Mouse (Mus musculus): ENCODE data around the gene Oas1h. TPM values are rescaled to one million over a fixed set of nuclear protein-coding genes. Genes with fewer than 3 reads are reported as not detected.
"Not testable (repeated sequence)": the region's sequence is repeated elsewhere in the genome, so short reads cannot be mapped to it uniquely, and the experiment has no call there.

Gene Oas1h
- polyA plus RNA-seq, 1 experiment from 2014 or later: not detected

GRCm38 (mm10) chr5:120887413-120887812, 26.2 kb downstream of the Oas1h start, which contains the start of gene Oas1g:
Gene Oas1g, minus strand, starts transcription at chr5:120887613.
- not testable (repeated sequence) for H3K27me3 ChIP-seq (replicated peaks); H3K9ac ChIP-seq; ATAC-seq (ENCODE audit: insufficient number of reproducible peaks, low FRiP score); H3K36me3 ChIP-seq; H3K4me3 ChIP-seq; H3K9me3 ChIP-seq (replicated peaks); H3K4me1 ChIP-seq (replicated peaks); H3K27ac ChIP-seq (ENCODE audit: poor library complexity, severe bottlenecking); H3K4me2 ChIP-seq
- WGBS: 8% methylated on average over 5 of the region's 9 CpGs

DNA sequence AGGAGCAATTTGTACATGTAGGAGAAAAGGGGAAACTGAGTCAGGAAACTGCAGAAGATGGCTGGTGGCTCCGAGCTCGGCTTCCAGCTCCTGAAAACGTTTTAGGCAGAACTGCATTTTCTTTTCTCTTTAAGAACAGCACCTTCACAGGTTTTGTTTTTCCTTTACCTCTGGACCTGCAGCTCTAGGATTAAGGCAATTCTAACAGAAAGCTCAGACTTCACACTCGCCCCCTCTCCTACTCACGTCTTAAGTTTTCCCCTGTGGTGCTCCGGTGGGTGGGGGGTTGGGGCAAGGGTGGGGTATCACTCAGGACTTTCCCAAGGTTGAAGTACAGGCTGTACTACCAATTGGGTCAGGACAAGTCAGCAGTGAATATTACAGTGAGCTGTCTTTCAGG, 26.6 kb downstream of the Oas1h start:
- H3K4me2 ChIP-seq: no peak overlapping the region
- no peak overlapping the region for H3K27ac ChIP-seq (ENCODE audit: poor library complexity, severe bottlenecking)
- H3K9ac ChIP-seq: no peak overlapping the region
- 0 out of 2 replicates have a peak, but pooled peaks cover 4% of the 10 kb centered on the region for H3K9me3 ChIP-seq (replicated peaks)
- no peak overlapping the region for H3K4me3 ChIP-seq
- H3K4me1 ChIP-seq (replicated peaks): no peaks in the 10 kb centered on the region
- 37% methylated on average over 6 of the region's 6 CpGs for whole genome bisulfite sequencing
- peaks cover 8% of the 10 kb centered on the region; the same call in 1 of the 2 replicates for H3K27me3 ChIP-seq (replicated peaks)
- no peak for ATAC-seq (ENCODE audit: insufficient number of reproducible peaks, low FRiP score)
- no peaks in the 10 kb centered on the region for H3K36me3 ChIP-seq

DNA sequence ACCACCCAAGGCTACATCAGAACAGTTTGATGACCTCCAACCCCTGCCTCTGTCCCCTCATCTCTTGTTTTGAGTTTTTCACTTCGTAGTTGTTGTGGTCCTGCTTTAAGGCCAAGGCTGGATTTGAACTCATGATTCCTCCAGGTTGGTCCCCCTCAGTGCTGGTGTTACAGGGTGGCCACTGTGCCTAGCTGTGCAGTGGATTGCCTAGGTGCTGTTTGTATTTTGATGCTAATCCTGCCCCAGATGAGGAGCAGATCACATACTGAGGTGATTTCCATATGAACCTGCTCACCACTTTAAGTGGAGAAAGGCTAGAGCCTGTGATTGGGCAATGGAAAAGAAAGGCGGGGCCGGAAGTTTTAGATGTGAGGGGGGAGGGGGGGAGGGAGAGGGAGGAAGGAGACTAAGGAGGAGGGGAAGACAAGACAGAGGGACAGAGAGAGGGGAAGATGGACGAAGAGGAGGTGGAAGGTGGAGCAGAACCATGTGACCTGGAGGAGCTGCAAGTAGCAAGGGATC, 27.1 kb downstream of the Oas1h start:
- not testable (repeated sequence) for H3K9me3 ChIP-seq (replicated peaks); ATAC-seq (ENCODE audit: insufficient number of reproducible peaks, low FRiP score); H3K4me3 ChIP-seq; H3K4me1 ChIP-seq (replicated peaks); H3K9ac ChIP-seq; H3K27me3 ChIP-seq (replicated peaks); H3K4me2 ChIP-seq; H3K27ac ChIP-seq (ENCODE audit: poor library complexity, severe bottlenecking); H3K36me3 ChIP-seq
- 29% methylated on average over 4 of the region's 4 CpGs for WGBS

- Histone ChIP-seq H3K9me3 (replicated peaks) (0 out of 2 replicates have a peak, but pooled peaks cover 4% of the 10 kb centered on the region), H3K4me3 (no peak overlapping the region), H3K4me2 (no peak overlapping the region), H3K9ac (no peak overlapping the region), H3K27ac (ENCODE audit: poor library complexity, severe bottlenecking) (no peak overlapping the region), H3K4me1 (replicated peaks) (no peaks in the 10 kb centered on the region), H3K27me3 (replicated peaks) (peaks cover 8% of the 10 kb centered on the region; the same call in 1 of the 2 replicates), H3K36me3 (no peaks in the 10 kb centered on the region)
- ATAC-seq (ENCODE audit: insufficient number of reproducible peaks, low FRiP score): no peak
- WGBS: 74% methylated on average over 2 of the region's 2 CpGs
Measured at GRCm38 (mm10) chr5:120890026-120890425, 28.8 kb downstream of the Oas1h start.

- no peak overlapping the region for H3K27ac ChIP-seq (ENCODE audit: poor library complexity, severe bottlenecking)
- no peaks in the 10 kb centered on the region for H3K36me3 ChIP-seq
- no peak overlapping the region for H3K4me3 ChIP-seq
- H3K4me1 ChIP-seq (replicated peaks): no peaks in the 10 kb centered on the region
- no peak for ATAC-seq (ENCODE audit: insufficient number of reproducible peaks, low FRiP score)
- H3K27me3 ChIP-seq (replicated peaks): peaks cover 8% of the 10 kb centered on the region; the same call in 1 of the 2 replicates
- WGBS: 60% methylated on average over 3 of the region's 3 CpGs
- 0 out of 2 replicates have a peak, but pooled peaks cover 4% of the 10 kb centered on the region for H3K9me3 ChIP-seq (replicated peaks)
- H3K4me2 ChIP-seq: no peak overlapping the region
- H3K9ac ChIP-seq: no peak overlapping the region
Measured at GRCm38 (mm10) chr5:120890991-120891390, 29.8 kb downstream of the Oas1h start.

GRCm38 (mm10) chr5:120891566-120892242, 30.5 kb downstream of the Oas1h start:
- ATAC-seq (ENCODE audit: insufficient number of reproducible peaks, low FRiP score); H3K27ac ChIP-seq (ENCODE audit: poor library complexity, severe bottlenecking); H3K9me3 ChIP-seq (replicated peaks); H3K36me3 ChIP-seq; H3K4me1 ChIP-seq (replicated peaks); H3K4me2 ChIP-seq; H3K4me3 ChIP-seq; H3K27me3 ChIP-seq (replicated peaks); H3K9ac ChIP-seq: not testable (repeated sequence)
- WGBS: 72% methylated on average over 2 of the region's 2 CpGs

DNA sequence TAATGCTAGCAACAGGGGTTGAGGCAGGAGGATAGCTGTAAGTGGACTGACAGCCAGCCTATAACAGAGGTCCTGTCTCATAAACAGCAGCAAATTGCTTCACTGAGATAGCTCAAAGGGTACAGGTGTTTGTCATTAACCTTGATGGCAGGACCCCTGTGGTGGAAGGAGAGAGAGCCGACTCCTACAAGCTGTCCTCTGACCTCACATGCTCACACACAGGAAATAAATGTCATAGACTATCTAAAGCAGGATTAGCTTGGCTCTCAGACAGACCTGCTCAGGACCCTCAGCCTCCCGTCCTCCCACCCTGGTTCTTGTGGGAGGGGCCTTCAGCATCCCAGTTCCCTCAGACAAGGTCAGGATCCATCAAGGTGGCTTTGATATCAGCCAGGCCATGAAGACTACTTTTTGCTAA, 31.0 kb downstream of the Oas1h start:
- 0 out of 2 replicates have a peak, but pooled peaks cover 5% of the 10 kb centered on the region for H3K27me3 ChIP-seq (replicated peaks)
- no peak overlapping the region for H3K4me3 ChIP-seq
- no peaks in the 10 kb centered on the region for H3K4me1 ChIP-seq (replicated peaks)
- no peak overlapping the region for H3K27ac ChIP-seq (ENCODE audit: poor library complexity, severe bottlenecking)
- no peak overlapping the region for H3K9ac ChIP-seq
- H3K9me3 ChIP-seq (replicated peaks): 0 out of 2 replicates have a peak, but pooled peaks cover 4% of the 10 kb centered on the region
- H3K4me2 ChIP-seq: no peak overlapping the region
- 60% methylated on average over 2 of the region's 2 CpGs for WGBS
- ATAC-seq (ENCODE audit: insufficient number of reproducible peaks, low FRiP score): no peak
- no peaks in the 10 kb centered on the region for H3K36me3 ChIP-seq

- H3K9me3 ChIP-seq (replicated peaks); H3K4me1 ChIP-seq (replicated peaks); H3K27me3 ChIP-seq (replicated peaks); H3K4me3 ChIP-seq; H3K9ac ChIP-seq; H3K27ac ChIP-seq (ENCODE audit: poor library complexity, severe bottlenecking); H3K4me2 ChIP-seq; ATAC-seq (ENCODE audit: insufficient number of reproducible peaks, low FRiP score); H3K36me3 ChIP-seq: not testable (repeated sequence)
- WGBS: 83% methylated on average over 4 of the region's 4 CpGs
Measured at GRCm38 (mm10) chr5:120893866-120894265, 32.6 kb downstream of the Oas1h start.

DNA sequence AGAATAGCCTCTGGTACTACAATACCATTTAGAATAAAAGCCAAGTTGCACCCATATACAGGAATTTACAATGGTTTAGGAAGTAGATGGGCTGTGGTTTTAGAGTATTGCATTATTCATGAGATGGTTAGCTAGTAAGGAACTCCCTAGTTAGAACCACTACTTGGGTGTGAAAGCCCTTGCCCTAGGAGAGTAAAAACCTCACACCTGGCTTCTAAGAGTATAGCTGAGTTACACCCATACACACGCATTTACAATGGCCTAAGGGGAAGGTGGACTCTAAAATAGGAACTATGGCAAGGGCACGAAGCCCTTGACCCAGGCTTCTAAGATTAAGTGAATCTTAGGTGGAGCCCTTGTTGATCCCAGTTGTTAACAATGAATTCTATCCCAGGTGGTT, 33.5 kb downstream of the Oas1h start:
- not testable (repeated sequence) for H3K4me3 ChIP-seq; ATAC-seq (ENCODE audit: insufficient number of reproducible peaks, low FRiP score); H3K4me1 ChIP-seq (replicated peaks); H3K4me2 ChIP-seq; H3K9ac ChIP-seq; H3K9me3 ChIP-seq (replicated peaks); H3K27me3 ChIP-seq (replicated peaks); H3K36me3 ChIP-seq; H3K27ac ChIP-seq (ENCODE audit: poor library complexity, severe bottlenecking)
- 66% methylated on average over 2 of the region's 2 CpGs for WGBS

DNA sequence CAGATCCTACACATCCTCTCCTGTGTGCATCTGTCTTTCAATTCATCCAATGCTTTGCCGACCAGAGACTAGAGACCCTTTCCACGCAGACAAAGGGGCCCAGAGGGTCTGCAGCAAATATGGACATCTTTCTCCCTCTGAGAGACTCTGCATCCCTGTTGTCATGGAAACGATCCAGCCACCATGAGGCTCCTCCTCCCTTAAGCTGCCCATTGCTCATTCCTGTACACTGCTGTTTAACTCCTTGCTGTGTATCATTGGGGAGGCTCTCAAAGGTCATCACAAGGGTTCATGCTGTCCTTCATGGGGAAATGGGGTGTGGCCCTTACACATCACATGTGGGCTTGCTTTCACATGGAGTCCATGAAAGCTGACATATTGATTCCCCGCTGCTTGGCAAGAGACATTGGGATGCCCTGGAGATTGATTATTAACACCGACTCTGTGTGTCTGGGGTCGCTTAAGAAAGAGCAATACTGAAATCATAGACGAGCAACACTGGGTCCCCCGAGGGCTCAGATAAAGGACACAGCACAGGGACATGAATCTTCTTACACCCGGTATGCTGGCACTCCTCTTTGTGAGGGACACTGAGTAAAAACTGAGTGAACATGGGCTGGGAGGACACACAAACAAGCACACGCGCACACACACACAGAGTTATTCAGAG, 34.1 kb downstream of the Oas1h start:
- 0 out of 2 replicates have a peak, but pooled peaks cover 4% of the 10 kb centered on the region for H3K9me3 ChIP-seq (replicated peaks)
- no peak overlapping the region for H3K27ac ChIP-seq (ENCODE audit: poor library complexity, severe bottlenecking)
- H3K4me2 ChIP-seq: no peak overlapping the region
- no peaks in the 10 kb centered on the region for H3K27me3 ChIP-seq (replicated peaks)
- H3K36me3 ChIP-seq: no peaks in the 10 kb centered on the region
- H3K4me3 ChIP-seq: no peak overlapping the region
- H3K4me1 ChIP-seq (replicated peaks): no peaks in the 10 kb centered on the region
- ATAC-seq (ENCODE audit: insufficient number of reproducible peaks, low FRiP score): no peak
- no peak overlapping the region for H3K9ac ChIP-seq
- 78% methylated on average over 11 of the region's 11 CpGs for WGBS

- no peak for ATAC-seq (ENCODE audit: insufficient number of reproducible peaks, low FRiP score)
- Histone ChIP-seq H3K27ac (ENCODE audit: poor library complexity, severe bottlenecking) (no peak overlapping the region), H3K4me3 (no peak overlapping the region), H3K4me2 (no peak overlapping the region), H3K9ac (no peak overlapping the region), H3K9me3 (replicated peaks) (no peaks in the 10 kb centered on the region), H3K27me3 (replicated peaks) (no peaks in the 10 kb centered on the region), H3K4me1 (replicated peaks) (no peaks in the 10 kb centered on the region), H3K36me3 (no peaks in the 10 kb centered on the region)
- WGBS: 77% methylated on average over 6 of the region's 6 CpGs
Measured at GRCm38 (mm10) chr5:120898307-120898706, 37.1 kb downstream of the Oas1h start.

All from heart, embryonic 12.5 days (tissue).